Mouse (Mus musculus): ENCODE measurements around the gene Dgke.

Dgke gene

GRCm38 (mm10) chr11:89031189-89031588, 35.5 kb downstream of the Dgke start:
- no peak for DNase-seq

GRCm38 (mm10) chr11:89030552-89030951, 36.1 kb downstream of the Dgke start:
- no peak for DNase-seq

- no peak for DNase-seq
Observed at GRCm38 (mm10) chr11:89028871-89029405, 37.7 kb downstream of the Dgke start.

- DNase-seq, result no peak
Observed at GRCm38 (mm10) chr11:89027955-89028361, 38.7 kb downstream of the Dgke start.

GRCm38 (mm10) chr11:89026117-89026516, 40.5 kb downstream of the Dgke start:
- DNase-seq, result no peak

- DNase-seq, result no peak
Observed at GRCm38 (mm10) chr11:89025603-89026002, 41.0 kb downstream of the Dgke start.

GRCm38 (mm10) chr11:89024181-89024881, 42.3 kb downstream of the Dgke start:
- no peak for DNase-seq

- DNase-seq, result no peak
Observed at GRCm38 (mm10) chr11:89023477-89023876, 43.2 kb downstream of the Dgke start.

GRCm38 (mm10) chr11:89022120-89022731, 44.4 kb downstream of the Dgke start:
- DNase-seq, result no peak

- no peak for DNase-seq
Observed at GRCm38 (mm10) chr11:89021687-89022086, 45.0 kb downstream of the Dgke start.

- no peak for DNase-seq
Observed at GRCm38 (mm10) chr11:89020681-89021305, 45.9 kb downstream of the Dgke start.

- no peak for DNase-seq
Observed at GRCm38 (mm10) chr11:89017514-89018182, 49.0 kb downstream of the Dgke start.

- DNase-seq, result no peak
Observed at GRCm38 (mm10) chr11:89012241-89012640, 54.4 kb downstream of the Dgke start.

GRCm38 (mm10) chr11:89009496-89009895, 57.2 kb downstream of the Dgke start:
- no peak for DNase-seq

GRCm38 (mm10) chr11:89009066-89009465, 57.6 kb downstream of the Dgke start:
- no peak for DNase-seq

GRCm38 (mm10) chr11:89007582-89007981, 59.1 kb downstream of the Dgke start:
- DNase-seq, result no peak

GRCm38 (mm10) chr11:89006404-89006803, 60.2 kb downstream of the Dgke start:
- DNase-seq, result no peak

- DNase-seq, result no peak
Observed at GRCm38 (mm10) chr11:89005473-89005872, 61.2 kb downstream of the Dgke start.

- no peak for DNase-seq
Observed at GRCm38 (mm10) chr11:89003726-89004125, 62.9 kb downstream of the Dgke start.

- DNase-seq, result no peak
Observed at GRCm38 (mm10) chr11:89003078-89003477, 63.6 kb downstream of the Dgke start.

GRCm38 (mm10) chr11:89002621-89003020, 64.0 kb downstream of the Dgke start:
- DNase-seq, result no peak

- no peak for DNase-seq
Observed at GRCm38 (mm10) chr11:89002068-89002467, 64.6 kb downstream of the Dgke start.

GRCm38 (mm10) chr11:89001569-89001968, 65.1 kb downstream of the Dgke start:
- no peak for DNase-seq

GRCm38 (mm10) chr11:89000527-89000819, 66.2 kb downstream of the Dgke start:
- no peak for DNase-seq
